Mouse (Mus musculus): ENCODE data around the gene Zfyve28.

Gene Zfyve28

DNA sequence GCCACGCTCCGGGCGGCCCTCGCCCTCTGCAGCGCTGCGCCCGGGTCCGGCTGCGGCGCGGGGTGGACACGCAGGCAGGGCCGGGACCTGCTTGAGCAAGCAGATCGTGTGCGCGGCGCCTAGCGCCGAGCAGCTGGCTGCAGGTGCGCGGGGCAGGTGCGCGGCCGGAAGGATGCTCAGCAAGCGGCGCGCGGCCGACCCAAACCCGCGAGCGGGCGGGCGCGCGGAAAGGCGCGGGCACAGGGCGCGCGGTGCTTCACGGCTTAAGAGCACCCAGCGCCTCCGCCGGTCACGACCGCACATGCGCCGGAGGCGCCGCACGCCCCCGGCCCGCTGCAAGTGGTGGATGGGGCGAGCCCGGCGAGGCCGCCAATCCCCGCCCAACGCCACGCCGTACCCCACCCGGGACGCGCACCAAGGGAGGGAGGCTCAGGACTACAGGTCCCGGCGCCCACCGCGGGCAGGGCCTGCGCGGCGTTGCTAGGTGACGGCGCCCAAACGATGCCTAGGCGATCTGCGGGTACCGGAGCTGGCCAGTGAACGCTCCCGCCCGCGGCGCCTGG, at the start of gene Zfyve28, which contains the start of gene Cfap99:
Gene Zfyve28 (minus strand): TSS at position 296 of the 563 bp plus-strand sequence.
Gene Cfap99 (plus strand): TSS at position 447 of the 563 bp plus-strand sequence.
- DNase-seq (ENCODE audit: low read depth, low spot score), result peak; percentile 93

GRCm38 (mm10) chr5:34336775-34337450, 48.7 kb upstream of the Zfyve28 start:
- DNase-seq (ENCODE audit: low read depth, low spot score), result peak; percentile 90

GRCm38 (mm10) chr5:34336097-34336774, 48.0 kb upstream of the Zfyve28 start, which contains the start of gene Rnf4:
Gene Rnf4 (plus strand): TSS chr5:34336289.
- peak; percentile 99 for DNase-seq (ENCODE audit: low read depth, low spot score)

- peak; percentile 81 for DNase-seq (ENCODE audit: low read depth, low spot score)
Measured at GRCm38 (mm10) chr5:34335539-34336096, 47.4 kb upstream of the Zfyve28 start.

DNA sequence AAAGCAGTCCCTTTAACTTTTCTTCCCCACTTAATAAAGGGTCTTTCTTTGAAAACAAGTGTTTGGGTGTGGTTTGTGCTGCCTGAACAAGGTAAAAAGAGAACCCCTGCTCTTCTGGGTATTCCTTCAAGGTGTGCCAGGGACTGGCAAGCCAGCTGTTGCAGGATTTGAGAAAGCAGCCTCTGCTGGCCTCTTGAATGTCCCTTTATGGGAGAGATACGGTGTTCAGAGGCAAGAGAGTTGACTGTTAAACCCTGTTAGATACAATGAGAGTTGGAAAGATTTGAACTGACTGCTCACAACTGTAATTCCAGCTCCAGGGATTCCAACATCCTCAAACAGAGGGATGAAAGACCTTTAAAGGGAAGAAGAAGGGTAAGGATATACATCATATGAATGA, 45.8 kb upstream of the Zfyve28 start:
- DNase-seq (ENCODE audit: low read depth, low spot score), result no peak

GRCm38 (mm10) chr5:34330136-34330535, 41.9 kb upstream of the Zfyve28 start:
- no peak for DNase-seq (ENCODE audit: low read depth, low spot score)

- DNase-seq (ENCODE audit: low read depth, low spot score), result peak; percentile 80
Measured at GRCm38 (mm10) chr5:34326875-34327576, 38.8 kb upstream of the Zfyve28 start.

DNA sequence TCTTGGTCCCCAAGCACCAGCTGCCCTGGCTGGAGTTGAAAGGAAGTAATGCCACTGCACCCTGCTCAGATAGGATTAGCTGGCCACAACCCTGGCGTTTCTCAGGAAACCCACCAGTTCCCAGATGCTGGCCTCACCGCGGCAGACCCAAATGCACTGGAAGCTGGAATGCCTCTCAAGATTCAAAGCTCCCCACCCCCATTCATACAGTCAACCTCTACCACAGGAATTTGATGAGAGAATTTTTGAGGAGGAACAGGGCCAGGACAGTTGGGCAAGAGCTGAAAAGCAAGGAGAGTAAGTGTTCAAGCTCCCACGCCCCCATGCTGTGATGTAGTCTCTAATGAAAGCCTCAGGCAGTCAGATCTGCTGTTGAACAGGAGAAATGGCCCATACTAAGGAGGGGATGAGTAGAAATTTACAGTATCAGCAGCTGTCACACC, 38.0 kb upstream of the Zfyve28 start:
- peak; percentile 69 for DNase-seq (ENCODE audit: low read depth, low spot score)

GRCm38 (mm10) chr5:34325286-34325685, 37.0 kb upstream of the Zfyve28 start:
- no peak for DNase-seq (ENCODE audit: low read depth, low spot score)

DNA sequence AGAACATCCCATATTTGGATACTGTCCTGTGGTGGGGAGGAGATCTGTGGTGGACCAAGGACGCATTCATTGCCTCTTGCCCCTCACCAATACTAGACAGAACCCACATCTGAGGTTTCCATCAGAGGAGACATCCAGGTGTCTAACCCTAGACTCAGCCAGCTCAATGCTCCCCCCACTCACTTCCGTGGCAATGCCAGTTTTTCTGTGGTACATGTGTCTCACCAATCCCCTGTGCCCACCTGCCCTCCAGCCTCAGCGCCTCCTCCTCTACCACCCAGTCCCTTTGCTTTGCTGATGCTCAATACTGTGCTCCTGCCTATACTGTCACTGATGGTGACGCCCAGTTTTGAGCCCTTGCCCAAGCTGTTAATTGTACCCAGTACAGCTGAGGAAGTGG, 33.0 kb upstream of the Zfyve28 start:
- no peak for DNase-seq (ENCODE audit: low read depth, low spot score)

- DNase-seq (ENCODE audit: low read depth, low spot score), result no peak
Measured at GRCm38 (mm10) chr5:34319491-34320034, 31.3 kb upstream of the Zfyve28 start.

DNA sequence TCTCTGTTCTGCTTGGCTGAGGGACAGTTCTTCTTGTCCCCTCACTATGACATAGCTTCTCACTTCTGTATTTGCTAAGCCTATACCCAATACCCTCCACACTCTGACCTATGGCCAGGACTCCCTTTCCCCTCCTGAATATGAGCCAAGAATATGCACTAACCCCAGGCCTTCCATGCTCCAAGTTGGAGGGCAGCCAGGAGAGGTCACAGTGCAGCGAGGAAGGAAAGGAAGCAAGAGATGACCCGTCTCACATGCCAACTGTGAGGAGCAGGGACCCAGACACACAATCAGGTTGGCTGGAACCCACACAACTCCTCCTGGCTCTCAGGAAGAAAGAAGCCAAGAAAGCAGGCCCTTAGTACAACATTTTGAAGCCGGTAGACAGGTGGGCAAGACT, 20.8 kb upstream of the Zfyve28 start:
- no peak for DNase-seq (ENCODE audit: low read depth, low spot score)

DNA sequence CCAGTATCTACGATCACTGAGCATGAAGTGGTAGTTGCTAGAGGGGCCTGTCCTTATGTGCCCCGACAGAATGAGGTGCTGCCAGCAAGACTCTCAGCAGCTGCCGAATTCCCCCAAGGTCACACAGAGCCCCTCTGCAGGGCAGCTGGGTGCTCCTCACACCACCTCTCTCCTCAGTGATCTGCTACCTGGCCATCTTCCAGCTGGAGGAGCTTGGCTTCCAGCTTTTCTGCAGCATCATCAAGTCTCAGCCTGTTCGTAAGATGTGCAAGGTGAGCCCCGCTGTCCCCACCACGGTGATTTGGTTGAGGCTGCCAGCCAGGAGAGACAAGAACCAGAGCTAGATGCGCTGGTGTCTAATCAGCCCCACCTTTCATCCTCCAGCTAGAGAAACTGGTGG, 14.1 kb upstream of the Zfyve28 start:
- no peak for DNase-seq (ENCODE audit: low read depth, low spot score)

GRCm38 (mm10) chr5:34298937-34299535, 10.8 kb upstream of the Zfyve28 start:
- DNase-seq (ENCODE audit: low read depth, low spot score), result no peak

- DNase-seq (ENCODE audit: low read depth, low spot score), result no peak
Measured at GRCm38 (mm10) chr5:34298061-34298460, 9.8 kb upstream of the Zfyve28 start.

- no peak for DNase-seq (ENCODE audit: low read depth, low spot score)
Measured at GRCm38 (mm10) chr5:34295141-34295540, 6.9 kb upstream of the Zfyve28 start.

DNA sequence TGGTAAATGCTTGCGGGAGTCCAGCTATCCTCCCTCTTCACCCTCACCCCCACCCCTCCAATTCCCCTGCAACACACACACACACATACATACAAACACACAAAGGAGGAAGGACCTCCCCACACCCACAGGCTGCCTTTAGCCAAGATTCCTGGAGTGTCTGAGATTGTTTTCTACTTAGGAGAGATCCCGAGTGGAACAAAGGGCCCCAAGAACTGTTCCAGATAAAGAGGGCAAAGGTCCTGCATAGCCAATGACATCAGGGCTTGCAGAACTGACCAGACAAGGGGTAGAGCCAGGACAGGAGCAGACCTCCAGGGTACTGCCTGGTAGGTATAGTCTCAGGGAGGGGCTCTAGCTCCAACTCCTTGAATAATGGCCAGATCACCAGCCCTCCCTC, 6.4 kb upstream of the Zfyve28 start:
- no peak for DNase-seq (ENCODE audit: low read depth, low spot score)

DNA sequence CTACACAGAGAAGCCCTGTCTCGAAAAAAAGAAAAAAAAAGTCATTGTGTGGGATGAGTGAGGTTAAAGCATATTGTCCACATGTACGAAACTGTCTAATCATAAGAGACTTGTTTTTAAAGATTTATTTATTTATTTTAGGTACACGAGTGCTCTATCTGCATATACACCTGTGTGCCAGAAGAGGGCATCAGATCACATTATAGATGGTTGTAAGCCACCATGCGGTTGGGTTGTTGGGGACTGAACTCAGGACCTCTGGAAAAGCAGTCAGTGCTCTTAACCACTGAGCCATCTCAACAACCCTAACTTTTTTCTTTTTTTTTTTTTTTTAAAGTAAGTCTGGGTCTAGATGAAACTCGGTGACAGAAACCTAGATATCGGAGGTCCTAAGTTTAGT, 5.1 kb upstream of the Zfyve28 start:
- DNase-seq (ENCODE audit: low read depth, low spot score), result peak; percentile 70

DNA sequence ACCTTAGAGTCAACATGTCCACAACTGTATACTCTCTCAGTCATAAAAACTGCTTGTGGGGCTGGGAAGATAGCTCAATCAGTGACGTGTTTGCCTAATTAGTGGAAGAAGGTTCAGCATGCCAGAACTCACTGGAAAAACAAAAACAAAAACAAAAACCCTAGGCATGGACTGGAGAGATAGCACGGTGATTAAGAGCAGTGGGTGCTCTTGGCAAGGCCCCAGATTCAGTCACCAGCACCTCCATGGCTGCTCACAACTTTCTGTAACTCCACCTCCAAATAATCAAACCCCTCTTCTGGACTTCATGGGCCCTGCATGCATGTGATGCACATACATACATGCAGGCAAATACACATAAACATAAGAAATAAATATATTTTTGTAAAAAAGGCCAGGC, 1.0 kb upstream of the Zfyve28 start:
- no peak for DNase-seq (ENCODE audit: low read depth, low spot score)

DNA sequence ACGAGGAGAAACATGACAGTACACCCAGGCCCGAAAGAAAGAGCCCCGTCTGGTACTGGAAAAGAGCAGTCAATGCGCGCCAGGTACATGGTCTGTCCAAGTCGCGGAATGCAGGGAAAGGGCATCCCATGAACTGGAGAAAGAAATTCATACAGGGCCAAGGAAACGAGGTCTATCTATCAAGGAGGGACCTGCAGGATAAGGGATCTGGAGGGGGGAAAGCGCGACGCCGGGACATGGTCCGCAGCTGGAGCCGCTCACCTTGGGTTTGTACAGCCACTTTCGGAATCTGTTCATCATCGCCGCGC, 457 bp downstream of the Zfyve28 start:
- DNase-seq (ENCODE audit: low read depth, low spot score), result peak; percentile 58
